In genomic region chr3:101111321-101111720, GRCm38 (mm10) we compare ENCODE assay signal across 14 mouse cellular contexts. TPM values are rescaled to one million over a fixed set of nuclear protein-coding genes. Genes with fewer than 3 reads are reported as not detected.
DNase-seq lines count a peak whose midpoint lies in the region; ATAC-seq and TF ChIP-seq lines count a peak whose summit lies in the region.
"Had no signal": no experiment of that assay in that cellular context is flagged by ENCODE, and none has a peak within 500 bp of the region (broad histone marks: within the 10 kb centered on the region; RNA-seq: fewer than 3 reads in every experiment).

No protein-coding gene starts in this region.

- H3K9me3 ChIP-seq in forebrain, embryonic 15.5 days: no peaks in the 10 kb centered on the region
- no peaks in the 10 kb centered on the region for H3K9me3 ChIP-seq in forebrain, embryonic 11.5 days (ENCODE audit: control insufficient read depth, low read length)
- no peaks in the 10 kb centered on the region for H3K9me3 ChIP-seq in liver, postnatal 0 days (ENCODE audit: low read length)
- H3K9me3 ChIP-seq in limb, embryonic 11.5 days (ENCODE audit: control insufficient read depth, low read length): no peaks in the 10 kb centered on the region
- H3K9me3 ChIP-seq in stomach, postnatal 0 days (ENCODE audit: control insufficient read depth, low read length): no peaks in the 10 kb centered on the region
- H3K9me3 ChIP-seq in midbrain, embryonic 13.5 days: no peaks in the 10 kb centered on the region
- H3K9me3 ChIP-seq: forebrain, embryonic 13.5 days had no signal

- no peak for DNase-seq in forebrain, embryonic 11.5 days (ENCODE audit: low spot score)
- DNase-seq in liver: peak; percentile 20
- DNase-seq in liver, postnatal 0 days: no peak
- no peak for DNase-seq in limb, embryonic 11.5 days (ENCODE audit: low spot score)
- DNase-seq in stomach, postnatal 0 days (ENCODE audit: low spot score): no peak
- no peak for DNase-seq in layer of hippocampus, adult 18-20 months (ENCODE audit: low spot score in 2 of 2)
- DNase-seq: cerebellum, adult 11-12 months; gastrocnemius, postnatal 10 days had no signal

- H3K27ac ChIP-seq in forebrain, embryonic 15.5 days (replicated peaks): 0 out of 2 replicates have a peak overlapping the region, but pooled peaks have one; percentile 83
- H3K27ac ChIP-seq in forebrain, embryonic 11.5 days (ENCODE audit: low read depth, low read length): no peak overlapping the region
- no peak overlapping the region for H3K27ac ChIP-seq in liver, postnatal 0 days (ENCODE audit: low read depth)
- 0 out of 2 replicates have a peak overlapping the region, but pooled peaks have one; percentile 15 for H3K27ac ChIP-seq in limb, embryonic 11.5 days (replicated peaks; ENCODE audit: low read depth, low read length)
- H3K27ac ChIP-seq in stomach, postnatal 0 days (replicated peaks): peak overlapping the region; percentile 71
- no peak overlapping the region for H3K27ac ChIP-seq in midbrain, embryonic 13.5 days
- H3K27ac ChIP-seq: hindbrain, embryonic 14.5 days had no signal

- 32% methylated on average over 10 of the region's 10 CpGs for WGBS in forebrain, embryonic 15.5 days
- 38% methylated on average over 10 of the region's 10 CpGs for WGBS in forebrain, embryonic 11.5 days
- 52% methylated on average over 10 of the region's 10 CpGs for WGBS in liver, postnatal 0 days (ENCODE audit: insufficient replicate concordance)
- WGBS in limb, embryonic 11.5 days: 42% methylated on average over 10 of the region's 10 CpGs
- 60% methylated on average over 10 of the region's 10 CpGs for WGBS in stomach, postnatal 0 days
- WGBS in midbrain, embryonic 13.5 days: 46% methylated on average over 10 of the region's 10 CpGs

- no peak overlapping the region for H3K4me2 ChIP-seq in forebrain, embryonic 15.5 days (replicated peaks)
- H3K4me2 ChIP-seq in forebrain, embryonic 11.5 days (ENCODE audit: low read depth, low read length, severe bottlenecking): no peak overlapping the region
- H3K4me2 ChIP-seq in liver, postnatal 0 days (ENCODE audit: low read depth, low read length): no peak overlapping the region
- no peak overlapping the region for H3K4me2 ChIP-seq in limb, embryonic 11.5 days (ENCODE audit: low read depth, severe bottlenecking)
- H3K4me2 ChIP-seq in stomach, postnatal 0 days (replicated peaks; ENCODE audit: low read depth): no peak overlapping the region
- no peak overlapping the region for H3K4me2 ChIP-seq in midbrain, embryonic 13.5 days (replicated peaks)

- TF ChIP-seq EP300 in liver, postnatal 0 days (IDR thresholded peaks at IDR 0.05; ENCODE audit: low read depth): no peak
- TF ChIP-seq EP300 in stomach, postnatal 0 days (optimal IDR thresholded peaks at IDR 0.05): no peak

- no peak for TF ChIP-seq CTCF in liver, postnatal 0 days (IDR thresholded peaks at IDR 0.05; ENCODE audit: low read depth)
- no peak for TF ChIP-seq CTCF in stomach, postnatal 0 days (IDR thresholded peaks at IDR 0.05; ENCODE audit: low read depth)

- no peaks in the 10 kb centered on the region for H3K36me3 ChIP-seq in forebrain, embryonic 15.5 days
- no peaks in the 10 kb centered on the region for H3K36me3 ChIP-seq in forebrain, embryonic 11.5 days (ENCODE audit: control insufficient read depth, insufficient read depth, low read length)
- no peaks in the 10 kb centered on the region for H3K36me3 ChIP-seq in liver, postnatal 0 days (replicated peaks; ENCODE audit: insufficient read depth, low read length)
- H3K36me3 ChIP-seq in limb, embryonic 11.5 days (ENCODE audit: control insufficient read depth, insufficient read depth, low read length): no peaks in the 10 kb centered on the region
- H3K36me3 ChIP-seq in stomach, postnatal 0 days (ENCODE audit: control insufficient read depth, insufficient read depth, low read length): no peaks in the 10 kb centered on the region
- H3K36me3 ChIP-seq in midbrain, embryonic 13.5 days: no peaks in the 10 kb centered on the region
- H3K36me3 ChIP-seq: G1E had no signal

- no peak overlapping the region for H3K4me3 ChIP-seq in forebrain, embryonic 15.5 days
- H3K4me3 ChIP-seq in forebrain, embryonic 11.5 days (ENCODE audit: low read depth, low read length): no peak overlapping the region
- no peak overlapping the region for H3K4me3 ChIP-seq in liver, postnatal 0 days (ENCODE audit: low read depth, low read length)
- H3K4me3 ChIP-seq in limb, embryonic 11.5 days (ENCODE audit: low read depth, low read length): no peak overlapping the region
- no peak overlapping the region for H3K4me3 ChIP-seq in stomach, postnatal 0 days (ENCODE audit: low read depth, low read length)
- no peak overlapping the region for H3K4me3 ChIP-seq in midbrain, embryonic 13.5 days (replicated peaks)

- H3K4me1 ChIP-seq in forebrain, embryonic 15.5 days: peaks cover 52% of the 10 kb centered on the region
- peaks cover 15% of the 10 kb centered on the region for H3K4me1 ChIP-seq in forebrain, embryonic 11.5 days (replicated peaks; ENCODE audit: control insufficient read depth, insufficient read depth, low read length)
- no peaks in the 10 kb centered on the region; the same call in 1 of the 2 replicates for H3K4me1 ChIP-seq in liver, postnatal 0 days (ENCODE audit: insufficient read depth)
- H3K4me1 ChIP-seq in limb, embryonic 11.5 days (ENCODE audit: control insufficient read depth, insufficient read depth, low read length): peaks cover 27% of the 10 kb centered on the region
- peaks cover 14% of the 10 kb centered on the region for H3K4me1 ChIP-seq in stomach, postnatal 0 days (replicated peaks; ENCODE audit: control insufficient read depth, insufficient read depth)
- H3K4me1 ChIP-seq in midbrain, embryonic 13.5 days (replicated peaks): peaks cover 43% of the 10 kb centered on the region

- no peak for ATAC-seq in forebrain, embryonic 15.5 days (replicated peaks)
- no peak for ATAC-seq in forebrain, embryonic 11.5 days (replicated peaks; ENCODE audit: low FRiP score)
- no peak for ATAC-seq in liver, postnatal 0 days
- ATAC-seq in limb, embryonic 11.5 days (ENCODE audit: insufficient number of reproducible peaks, low FRiP score, low TSS enrichment, low read depth): no peak
- no peak for ATAC-seq in stomach, postnatal 0 days (ENCODE audit: low FRiP score, low TSS enrichment)
- no peak for ATAC-seq in midbrain, embryonic 13.5 days
- ATAC-seq: activated CD4-positive, CD25-positive, alpha-beta regulatory T cell, adult 4 months had no signal

- H3K9ac ChIP-seq in forebrain, embryonic 15.5 days (replicated peaks): no peak overlapping the region
- H3K9ac ChIP-seq in forebrain, embryonic 11.5 days (ENCODE audit: low read length): no peak overlapping the region
- H3K9ac ChIP-seq in liver, postnatal 0 days (replicated peaks): no peak overlapping the region
- H3K9ac ChIP-seq in limb, embryonic 11.5 days (ENCODE audit: low read length): no peak overlapping the region
- H3K9ac ChIP-seq in stomach, postnatal 0 days (ENCODE audit: low read length): no peak overlapping the region
- H3K9ac ChIP-seq in midbrain, embryonic 13.5 days (replicated peaks): no peak overlapping the region

- H3K27me3 ChIP-seq in forebrain, embryonic 15.5 days: no peaks in the 10 kb centered on the region
- H3K27me3 ChIP-seq in forebrain, embryonic 11.5 days (ENCODE audit: control insufficient read depth, insufficient read depth, low read length): no peaks in the 10 kb centered on the region
- peaks cover 32% of the 10 kb centered on the region for H3K27me3 ChIP-seq in liver, postnatal 0 days (ENCODE audit: insufficient read depth, low read length)
- no peaks in the 10 kb centered on the region for H3K27me3 ChIP-seq in limb, embryonic 11.5 days (ENCODE audit: control insufficient read depth, insufficient read depth, low read length)
- no peaks in the 10 kb centered on the region for H3K27me3 ChIP-seq in stomach, postnatal 0 days (ENCODE audit: control insufficient read depth, insufficient read depth, low read length)
- H3K27me3 ChIP-seq in midbrain, embryonic 13.5 days: peaks cover 4% of the 10 kb centered on the region
- H3K27me3 ChIP-seq: forebrain, embryonic 13.5 days had no signal

RNA-seq across cellular contexts. Expression of gene Ptgfrn, which starts 1.2 kb away (rescaled TPM):
- polyA plus RNA-seq in forebrain, embryonic 15.5 days (2015; fragmentation: Nextera tagmentation; extraction: Ambion mirVana): 3.4 and 3.8 TPM in 2 replicates
- 5.1 and 5.3 TPM in 2 replicates for polyA plus RNA-seq in forebrain, embryonic 11.5 days (2014; fragmentation: Nextera tagmentation; extraction: Ambion mirVana)
- 0.26 and 0.35 TPM in 2 replicates for polyA plus RNA-seq in liver, postnatal 0 days (2015; fragmentation: Nextera tagmentation; extraction: Ambion mirVana)
- 6.4 and 6.6 TPM in 2 replicates for polyA plus RNA-seq in limb, embryonic 11.5 days (2014; fragmentation: Nextera tagmentation; extraction: Ambion mirVana)
- polyA plus RNA-seq in stomach, postnatal 0 days (2015; fragmentation: Nextera tagmentation; extraction: Ambion mirVana): 5.3 and 5.8 TPM in 2 replicates
- 2.3 TPM in 2 replicates for polyA plus RNA-seq in midbrain, embryonic 13.5 days (2015; fragmentation: Nextera tagmentation; extraction: Ambion mirVana)
- total RNA-seq in layer of hippocampus, adult 18-20 months (2021): 10 to 100 TPM in 1 of 2 experiments, 1 to 10 TPM in 1; 7.8 to 11.1 TPM
- polyA plus RNA-seq: G1E had no signal

Comparison
In these comparisons a context has a peak if more than half of its experiments do, and no peak if none do; other contexts are left out.
1. H3K27ac ChIP-seq: peak in forebrain, embryonic 15.5 days (single experiment), limb, embryonic 11.5 days (single experiment) and stomach, postnatal 0 days (single experiment); none in forebrain, embryonic 11.5 days (single experiment), liver, postnatal 0 days (single experiment) and midbrain, embryonic 13.5 days (single experiment).